8 mouse cellular contexts compared by ENCODE assay signal in genomic region chr1:170110516-170111332, GRCm38 (mm10). TPM values are rescaled to one million over a fixed set of nuclear protein-coding genes. Genes with fewer than 3 reads are reported as not detected.
DNase-seq lines count a peak whose midpoint lies in the region; ATAC-seq lines count a peak whose summit lies in the region.
"Had no signal": no experiment of that assay in that cellular context is flagged by ENCODE, and none has a peak within 500 bp of the region (broad histone marks: within the 10 kb centered on the region; RNA-seq: fewer than 3 reads in every experiment).

Gene Ddr2, minus strand, starts transcription at chr1:170110762.

- no peaks in the 10 kb centered on the region for H3K9me3 ChIP-seq in hindbrain, embryonic 15.5 days
- no peaks in the 10 kb centered on the region for H3K9me3 ChIP-seq in liver, embryonic 13.5 days (replicated peaks)

- DNase-seq in adrenal gland, postnatal 14 days = peak; percentile 37
- peak; percentile 77 to 79 for DNase-seq in cerebellum, postnatal 10 days
- peak; percentile 86 for DNase-seq in gastrocnemius, postnatal 10 days
- no peak for DNase-seq in liver, embryonic 13.5 days
- DNase-seq in ovary, postnatal 36 days (ENCODE audit: low spot score) = peak; percentile 49
- DNase-seq in frontal cortex, adult 2 months (ENCODE audit: extremely low spot score in 1 of 2, low spot score in 1 of 2) = no peak

- peak within 1 kb of the TSS; percentile 19; the same call in 1 of the 2 replicates for H3K4me2 ChIP-seq in hindbrain, embryonic 15.5 days
- no peak within 1 kb of the TSS for H3K4me2 ChIP-seq in liver, embryonic 13.5 days

- H3K9ac ChIP-seq in hindbrain, embryonic 15.5 days = no peak within 1 kb of the TSS
- no peak within 1 kb of the TSS for H3K9ac ChIP-seq in liver, embryonic 13.5 days

- peak within 1 kb of the TSS; percentile 52 for H3K27ac ChIP-seq in hindbrain, embryonic 15.5 days (replicated peaks)
- H3K27ac ChIP-seq in liver, embryonic 13.5 days = peak within 1 kb of the TSS; percentile 18; the same call in 1 of the 2 replicates

- no peak within 1 kb of the TSS; the same call in 1 of the 2 replicates for H3K4me3 ChIP-seq in hindbrain, embryonic 15.5 days
- no peak within 1 kb of the TSS for H3K4me3 ChIP-seq in liver, embryonic 13.5 days (replicated peaks)
- H3K4me3 ChIP-seq: erythroblast, embryonic 14.5 days had no signal

- no peak for ATAC-seq in hindbrain, embryonic 15.5 days (ENCODE audit: low FRiP score, low read depth)
- ATAC-seq in liver, embryonic 13.5 days (ENCODE audit: low read depth) = no peak

- no peaks in the 10 kb centered on the region for H3K27me3 ChIP-seq in hindbrain, embryonic 15.5 days
- no peaks in the 10 kb centered on the region for H3K27me3 ChIP-seq in liver, embryonic 13.5 days

- H3K36me3 ChIP-seq in hindbrain, embryonic 15.5 days = no peaks in the 10 kb centered on the region
- no peaks in the 10 kb centered on the region for H3K36me3 ChIP-seq in liver, embryonic 13.5 days

- H3K4me1 ChIP-seq in hindbrain, embryonic 15.5 days (replicated peaks) = no peaks in the 10 kb centered on the region
- no peaks in the 10 kb centered on the region for H3K4me1 ChIP-seq in liver, embryonic 13.5 days (replicated peaks)

- 72% methylated on average over 17 of the region's 17 CpGs for WGBS in hindbrain, embryonic 15.5 days
- 60% methylated on average over 17 of the region's 17 CpGs for WGBS in liver, embryonic 13.5 days (ENCODE audit: insufficient replicate concordance)

RNA-seq across cellular contexts. Expression of gene Ddr2, which starts in this region (rescaled TPM):
- 18.5 and 22.0 TPM in 2 replicates for total RNA-seq in adrenal gland, postnatal 14 days (2021)
- 10 to 100 TPM; 43.9 to 49.8 TPM for total RNA-seq in gastrocnemius, postnatal 10 days (2021)
- polyA plus RNA-seq in hindbrain, embryonic 15.5 days (2015; fragmentation: Nextera tagmentation; extraction: Ambion mirVana) = 9.9 and 10.2 TPM in 2 replicates
- polyA plus RNA-seq in liver, embryonic 13.5 days (2015; fragmentation: Nextera tagmentation; extraction: Ambion mirVana) = 1.7 and 2.0 TPM in 2 replicates
- 4.8 and 5.9 TPM in 2 replicates for polyA plus RNA-seq in frontal cortex, adult 2 months (2012; rRNA removed)
- polyA plus RNA-seq: erythroblast, embryonic 14.5 days had no signal

Comparison
In these comparisons a context has a peak if more than half of its experiments do, and no peak if none do; other contexts are left out.
1. DNase-seq: peak in adrenal gland, postnatal 14 days (single experiment), cerebellum, postnatal 10 days (2 of 2), gastrocnemius, postnatal 10 days (single experiment) and ovary, postnatal 36 days (single experiment); none in liver, embryonic 13.5 days (single experiment) and frontal cortex, adult 2 months (0 of 2).